Mouse (Mus musculus) forebrain, embryonic 14.5 days (tissue): ENCODE results near the gene Gm21985. TPM values are rescaled to one million over a fixed set of nuclear protein-coding genes. Genes with fewer than 3 reads are reported as not detected.

ENCODE experiments used
- ATAC-seq: fragments of 200-750 bp; cut with Nextera tagmentation; 2 replicates; pipeline ENCODE4 v1.8.0; 2017; ENCODE audit warnings: mild to moderate bottlenecking, moderate library complexity
- DNase-seq: peaks from one replicate; pipeline ENCODE4 v3.0.0-alpha.2; 2015; ENCODE audit warnings: low spot score
- H3K27ac ChIP-seq: fragments of 300-500 bp; sonication (generic); 2 replicates; pipeline ENCODE4 v1.5.1; 2014; ENCODE audit warnings: low read depth, mild to moderate bottlenecking, control low read depth, low read length, moderate library complexity
- H3K27me3 ChIP-seq: fragments of 300-500 bp; sonication (generic); replicated peaks from 2 replicates; pipeline ENCODE4 v1.6.1; 2014; ENCODE audit warnings: low read length, control low read depth, mixed read lengths; ENCODE audit not compliant: control insufficient read depth, insufficient read depth
- H3K36me3 ChIP-seq: fragments of 300-500 bp; sonication (generic); 2 replicates; pipeline ENCODE4 v1.6.1; 2014; ENCODE audit warnings: low read length, control low read depth; ENCODE audit not compliant: control insufficient read depth, insufficient read depth
- H3K4me1 ChIP-seq: fragments of 300-500 bp; sonication (generic); 2 replicates; pipeline ENCODE4 v1.6.1; 2014; ENCODE audit warnings: antibody characterized with exemption, low read length, control low read depth; ENCODE audit not compliant: control insufficient read depth, insufficient read depth
- H3K4me2 ChIP-seq: fragments of 300-500 bp; sonication (generic); 2 replicates; pipeline ENCODE4 v1.6.1; 2014; ENCODE audit warnings: mild to moderate bottlenecking, control low read depth, low read length
- H3K4me3 ChIP-seq: fragments of 300-500 bp; sonication (generic); 2 replicates; pipeline ENCODE4 v1.5.1; 2014; ENCODE audit warnings: low read depth, low read length, control low read depth
- H3K9ac ChIP-seq: fragments of 300-500 bp; sonication (generic); 2 replicates; pipeline ENCODE4 v1.6.1; 2014; ENCODE audit warnings: mild to moderate bottlenecking, low read length, control low read depth, moderate library complexity
- H3K9me3 ChIP-seq: fragments of 300-500 bp; sonication (generic); replicated peaks from 2 replicates; pipeline ENCODE4 v1.6.1; 2016; ENCODE audit warnings: low read length, control low read depth, mixed read lengths; ENCODE audit not compliant: control insufficient read depth
- WGBS: fragments of 180-500 bp; shearing (Covaris S2); extraction: QIAGEN DNeasy Blood & Tissue Kit; methylation state at CpG from one replicate; pipeline ENCODE4 v1.1.7; 2014; 5-methylcytosine and 5-hydroxymethylcytosine counted together
- polyA plus RNA-seq: library from polyadenylated mRNA; unstranded; fragments of >200 nt; fragmentation: Nextera tagmentation; extraction: Ambion mirVana; gene quantifications from 2 replicates; pipeline ENCODE4 v1.2.1, GENCODE M21; 2014

The Gm21985 gene
- polyA plus RNA-seq, 1 experiment from 2014 or later: not detected

- H3K4me3 ChIP-seq: peak within 1 kb of the TSS; percentile 87
- no peaks in the 10 kb centered on the region for H3K27me3 ChIP-seq
- no peaks in the 10 kb centered on the region for H3K9me3 ChIP-seq
- peak within 1 kb of the TSS; percentile 92 for H3K4me2 ChIP-seq
- H3K9ac ChIP-seq: peak within 1 kb of the TSS; percentile 78
- peak within 1 kb of the TSS; percentile 88 for H3K27ac ChIP-seq
- peaks cover 7% of the 10 kb centered on the region for H3K4me1 ChIP-seq
- peak; percentile 97 for DNase-seq
- peaks cover 18% of the 10 kb centered on the region for H3K36me3 ChIP-seq
- 1% methylated on average over 46 of the region's 46 CpGs for WGBS
- peak; percentile 95 for ATAC-seq
These were observed 101.9 kb downstream of the Gm21985 start, which contains the start of gene Emc4 for GRCm38 (mm10) chr2:112367726-112368673. Emc4 (minus strand) TSS chr2:112368027.

DNA sequence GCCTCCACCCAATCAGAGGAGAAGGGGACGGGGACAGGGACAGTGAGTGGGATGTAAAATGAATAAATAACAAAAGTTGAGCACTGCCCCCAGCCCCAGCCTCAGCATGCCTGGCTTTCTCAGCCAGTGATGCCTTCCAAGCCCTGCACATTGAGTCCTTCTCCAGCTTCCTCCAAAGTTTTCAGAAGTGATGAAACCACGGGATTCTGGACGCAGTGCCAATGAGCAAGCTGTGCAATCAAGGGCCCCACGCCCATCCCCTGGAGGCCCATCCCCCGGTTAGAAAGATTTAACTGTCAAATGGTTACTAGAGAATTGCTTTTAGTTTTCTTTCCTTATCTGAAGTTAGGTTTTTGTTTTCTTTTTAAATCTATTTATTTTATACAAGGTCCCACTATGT lies 103.8 kb downstream of the Gm21985 start:
- DNase-seq: no peak
- no peak overlapping the region for H3K9ac ChIP-seq
- no peaks in the 10 kb centered on the region for H3K27me3 ChIP-seq
- no peak overlapping the region for H3K4me3 ChIP-seq
- peaks cover 7% of the 10 kb centered on the region for H3K4me1 ChIP-seq
- ATAC-seq: no peak
- H3K27ac ChIP-seq: no peak overlapping the region
- WGBS: 71% methylated on average over 5 of the region's 5 CpGs
- H3K4me2 ChIP-seq: no peak overlapping the region
- H3K36me3 ChIP-seq: no peaks in the 10 kb centered on the region
- H3K9me3 ChIP-seq: no peaks in the 10 kb centered on the region

DNA sequence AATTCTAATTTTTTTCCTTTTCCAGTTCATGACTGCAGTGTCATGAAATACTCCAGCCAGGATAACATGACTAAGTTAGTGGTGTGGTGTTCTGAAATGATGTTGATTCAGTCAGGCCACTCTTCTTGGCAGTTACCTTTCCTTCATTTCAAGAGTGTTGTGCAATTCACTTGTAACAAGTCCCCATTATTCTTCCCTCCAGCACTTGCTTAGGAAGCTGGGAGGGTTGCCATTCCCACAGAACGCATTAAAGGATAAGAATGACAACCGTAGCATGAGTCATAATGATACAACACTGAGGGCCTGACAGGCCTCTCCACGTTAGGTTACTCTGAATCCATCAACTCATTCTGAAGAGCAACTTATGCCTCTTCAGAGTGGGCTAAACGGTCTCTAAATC lies 107.0 kb downstream of the Gm21985 start:
- no peak for DNase-seq
- ATAC-seq: no peak
- H3K4me2 ChIP-seq: no peak overlapping the region
- no peaks in the 10 kb centered on the region for H3K36me3 ChIP-seq
- no peak overlapping the region for H3K27ac ChIP-seq
- H3K4me1 ChIP-seq: no peaks in the 10 kb centered on the region
- no peak overlapping the region for H3K4me3 ChIP-seq
- H3K9ac ChIP-seq: no peak overlapping the region
- no peaks in the 10 kb centered on the region for H3K9me3 ChIP-seq
- no peaks in the 10 kb centered on the region for H3K27me3 ChIP-seq
- 62% methylated on average over 4 of the region's 4 CpGs for WGBS

DNA sequence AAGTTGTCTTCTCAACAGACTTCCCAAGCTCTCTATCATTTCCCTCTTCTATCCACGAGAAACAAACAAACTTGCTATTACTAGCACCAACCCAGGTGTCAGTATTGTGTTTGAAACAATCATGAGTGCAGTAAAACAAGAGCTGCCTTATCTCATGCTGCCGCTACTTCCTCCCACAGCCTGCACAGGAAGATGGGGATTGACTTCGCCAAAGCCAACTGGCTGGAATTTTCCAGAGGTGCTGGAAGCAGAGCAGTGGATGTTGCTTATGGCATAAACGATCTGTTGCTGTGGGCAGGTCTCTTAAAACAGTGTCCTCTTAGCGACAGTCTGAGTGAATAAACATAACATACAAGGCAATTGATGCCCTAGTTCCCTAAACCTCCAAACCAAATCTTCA lies 108.5 kb downstream of the Gm21985 start:
- no peak overlapping the region for H3K27ac ChIP-seq
- no peaks in the 10 kb centered on the region for H3K27me3 ChIP-seq
- H3K36me3 ChIP-seq: no peaks in the 10 kb centered on the region
- H3K4me3 ChIP-seq: no peak overlapping the region
- no peak overlapping the region for H3K9ac ChIP-seq
- DNase-seq (no peak), ATAC-seq (no peak)
- H3K9me3 ChIP-seq: no peaks in the 10 kb centered on the region
- no peaks in the 10 kb centered on the region for H3K4me1 ChIP-seq
- 71% methylated on average over 5 of the region's 5 CpGs for WGBS
- no peak overlapping the region for H3K4me2 ChIP-seq

- DNase-seq (peak; percentile 95), ATAC-seq (peak; percentile 99)
- peaks cover 9% of the 10 kb centered on the region for H3K4me1 ChIP-seq
- peak within 1 kb of the TSS; percentile 98 for H3K9ac ChIP-seq
- no peaks in the 10 kb centered on the region for H3K27me3 ChIP-seq
- no peaks in the 10 kb centered on the region for H3K36me3 ChIP-seq
- peak within 1 kb of the TSS; percentile 93 for H3K4me3 ChIP-seq
- under 1% methylated on average over 65 of the region's 72 CpGs for whole genome bisulfite sequencing
- H3K4me2 ChIP-seq: peak within 1 kb of the TSS; percentile 71
- H3K27ac ChIP-seq: peak within 1 kb of the TSS; percentile 78
- H3K9me3 ChIP-seq: no peaks in the 10 kb centered on the region
These were observed 113.1 kb downstream of the Gm21985 start, which contains the start of gene Katnbl1 for GRCm38 (mm10) chr2:112378973-112379898. Katnbl1 (plus strand) TSS chr2:112379211.

DNA sequence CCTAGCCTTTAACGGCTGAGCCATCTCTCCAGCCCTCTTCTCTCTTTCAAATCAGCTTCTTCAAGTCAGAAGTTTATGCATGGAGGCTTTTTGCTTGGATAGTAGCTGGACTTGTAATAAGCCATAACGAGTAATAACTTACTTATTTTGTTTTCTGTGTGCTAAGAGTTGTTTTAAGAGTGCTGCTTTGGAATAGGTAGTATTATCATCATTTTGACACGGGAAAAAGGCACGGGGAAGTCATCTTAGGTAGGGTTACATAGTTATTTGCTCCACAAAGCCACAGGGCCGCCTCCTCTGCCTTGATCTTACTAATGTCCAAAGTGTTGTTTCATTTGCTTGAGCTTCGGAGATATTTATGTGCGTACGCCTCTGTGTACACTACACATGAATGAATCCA lies 114.0 kb downstream of the Gm21985 start:
- Histone ChIP-seq H3K27me3 (no peaks in the 10 kb centered on the region), H3K36me3 (no peaks in the 10 kb centered on the region), H3K27ac (no peak overlapping the region), H3K4me3 (peak overlapping the region; percentile 93), H3K4me1 (peaks cover 9% of the 10 kb centered on the region), H3K9me3 (no peaks in the 10 kb centered on the region), H3K4me2 (peak overlapping the region; percentile 71), H3K9ac (peak overlapping the region; percentile 98)
- WGBS: 49% methylated on average over 8 of the region's 8 CpGs
- ATAC-seq (no peak), DNase-seq (no peak)

DNA sequence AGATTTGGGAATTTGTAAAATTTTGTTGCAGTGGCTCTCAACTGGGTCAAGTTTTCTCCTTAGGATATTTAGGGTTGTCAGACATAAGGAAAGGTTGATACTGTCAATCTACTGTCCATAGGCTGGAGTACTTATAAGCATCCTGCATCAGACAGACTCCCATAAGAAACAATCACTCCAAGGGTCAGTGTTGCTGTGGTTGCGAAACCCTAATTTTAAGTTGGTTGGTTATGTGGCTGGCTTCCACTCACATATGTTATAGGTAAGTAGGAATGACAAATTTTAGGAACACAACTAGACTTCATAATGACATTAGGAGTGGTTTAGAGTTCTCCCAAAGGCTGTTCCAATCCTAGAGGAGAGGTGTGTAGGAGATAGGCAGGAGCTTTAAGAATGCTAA lies 115.1 kb downstream of the Gm21985 start:
- H3K27me3 ChIP-seq: no peaks in the 10 kb centered on the region
- ATAC-seq: no peak
- 100% methylated on average over 1 of the region's 1 CpGs for WGBS
- no peak overlapping the region for H3K27ac ChIP-seq
- no peak overlapping the region for H3K9ac ChIP-seq
- H3K4me2 ChIP-seq: no peak overlapping the region
- H3K9me3 ChIP-seq: no peaks in the 10 kb centered on the region
- H3K4me1 ChIP-seq: peaks cover 9% of the 10 kb centered on the region
- DNase-seq: no peak
- H3K36me3 ChIP-seq: no peaks in the 10 kb centered on the region
- H3K4me3 ChIP-seq: no peak overlapping the region

GRCm38 (mm10) chr2:112390843-112391242 lies 124.7 kb downstream of the Gm21985 start:
- Histone ChIP-seq H3K9ac (no peak overlapping the region), H3K4me2 (no peak overlapping the region), H3K27ac (no peak overlapping the region), H3K4me3 (no peak overlapping the region), H3K36me3 (no peaks in the 10 kb centered on the region), H3K9me3 (no peaks in the 10 kb centered on the region), H3K4me1 (no peaks in the 10 kb centered on the region), H3K27me3 (no peaks in the 10 kb centered on the region)
- ATAC-seq: no peak
- DNase-seq: no peak
- 86% methylated on average over 5 of the region's 5 CpGs for WGBS
